In the genomic region with DNA sequence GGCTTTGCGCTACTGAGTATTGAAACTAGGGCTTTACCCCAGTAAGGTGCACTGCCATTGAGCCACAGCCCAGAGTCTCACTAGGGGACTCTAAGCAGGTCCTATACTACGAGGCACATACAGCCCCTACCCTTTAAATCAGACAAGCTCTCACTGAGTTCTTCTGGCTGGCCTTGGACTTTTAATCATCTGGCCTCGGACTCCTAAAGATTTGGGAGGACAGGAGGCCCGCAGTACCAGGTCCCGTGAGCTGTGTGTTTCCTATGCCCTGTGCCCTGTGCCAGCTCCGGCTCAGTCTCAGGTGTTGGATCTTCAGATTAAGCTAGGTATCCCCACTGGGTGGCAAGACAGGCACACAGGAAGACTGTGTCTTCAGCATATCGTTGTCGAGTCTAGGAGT, we compare ENCODE assay signal across 25 mouse cellular contexts. TPM values are rescaled to one million over a fixed set of nuclear protein-coding genes. Genes with fewer than 3 reads are reported as not detected.
DNase-seq lines count a peak whose midpoint lies in the region; ATAC-seq and TF ChIP-seq lines count a peak whose summit lies in the region.
"Had no signal": no experiment of that assay in that cellular context is flagged by ENCODE, and none has a peak within 500 bp of the region (broad histone marks: within the 10 kb centered on the region; RNA-seq: fewer than 3 reads in every experiment).

No protein-coding gene starts in this region.

- peaks cover 54% of the 10 kb centered on the region for H3K36me3 ChIP-seq in liver, embryonic 13.5 days
- no peaks in the 10 kb centered on the region for H3K36me3 ChIP-seq in liver, embryonic 11.5 days (ENCODE audit: control insufficient read depth, insufficient read depth, low read length)
- peaks cover 85% of the 10 kb centered on the region for H3K36me3 ChIP-seq in E14TG2a.4 (ENCODE audit: insufficient read depth, low read length)
- H3K36me3 ChIP-seq in liver, embryonic 16.5 days (ENCODE audit: control insufficient read depth, insufficient read depth) = peaks cover 9% of the 10 kb centered on the region
- H3K36me3 ChIP-seq in hindbrain, postnatal 0 days (ENCODE audit: insufficient read depth, low read length) = peaks cover 43% of the 10 kb centered on the region

- peaks cover 94% of the 10 kb centered on the region for H3K4me1 ChIP-seq in liver, embryonic 13.5 days (replicated peaks)
- H3K4me1 ChIP-seq in liver, embryonic 11.5 days (replicated peaks; ENCODE audit: control insufficient read depth, insufficient read depth, low read length) = peaks cover 64% of the 10 kb centered on the region
- H3K4me1 ChIP-seq in E14TG2a.4 (replicated peaks; ENCODE audit: low read depth, low read length) = peaks cover 53% of the 10 kb centered on the region
- H3K4me1 ChIP-seq in liver, embryonic 16.5 days (ENCODE audit: control insufficient read depth, low read depth, low read length) = peaks cover 80% of the 10 kb centered on the region
- peaks cover 7% of the 10 kb centered on the region; the same call in 1 of the 2 replicates for H3K4me1 ChIP-seq in hindbrain, postnatal 0 days (ENCODE audit: insufficient read depth, low read length)

- TF ChIP-seq CTCF in E14TG2a.4 (conservative IDR thresholded peaks at IDR 0.05; ENCODE audit: low read length) = no peak
- no peak for TF ChIP-seq CTCF in hindbrain, postnatal 0 days (IDR thresholded peaks at IDR 0.05; ENCODE audit: low read depth)

- H3K4me2 ChIP-seq in liver, embryonic 13.5 days = peak overlapping the region; percentile 86; the same call in 1 of the 2 replicates
- no peak overlapping the region for H3K4me2 ChIP-seq in liver, embryonic 11.5 days
- no peak overlapping the region; the same call in 1 of the 2 replicates for H3K4me2 ChIP-seq in liver, embryonic 16.5 days (ENCODE audit: low read depth, low read length)
- H3K4me2 ChIP-seq in hindbrain, postnatal 0 days (ENCODE audit: low read depth, low read length) = no peak overlapping the region
- H3K4me2 ChIP-seq: embryonic facial prominence, embryonic 15.5 days; forebrain, embryonic 12.5 days; heart, embryonic 11.5 days; heart, embryonic 15.5 days; hindbrain, embryonic 14.5 days had no signal

- H3K27me3 ChIP-seq in liver, embryonic 13.5 days = no peaks in the 10 kb centered on the region
- no peaks in the 10 kb centered on the region for H3K27me3 ChIP-seq in liver, embryonic 11.5 days (replicated peaks; ENCODE audit: control insufficient read depth, insufficient read depth, low read length)
- H3K27me3 ChIP-seq in E14TG2a.4 (ENCODE audit: insufficient read depth, low read length) = no peaks in the 10 kb centered on the region
- no peaks in the 10 kb centered on the region for H3K27me3 ChIP-seq in liver, embryonic 16.5 days (ENCODE audit: control insufficient read depth, insufficient read depth, low read depth, low read length)
- no peaks in the 10 kb centered on the region for H3K27me3 ChIP-seq in hindbrain, postnatal 0 days (ENCODE audit: insufficient read depth, low read length)
- H3K27me3 ChIP-seq: embryonic facial prominence, embryonic 15.5 days; forebrain, embryonic 12.5 days; heart, embryonic 15.5 days; Patski had no signal

- H3K9me3 ChIP-seq in liver, embryonic 13.5 days (replicated peaks) = no peaks in the 10 kb centered on the region
- no peaks in the 10 kb centered on the region for H3K9me3 ChIP-seq in liver, embryonic 11.5 days (ENCODE audit: control insufficient read depth, low read length)
- no peaks in the 10 kb centered on the region for H3K9me3 ChIP-seq in E14TG2a.4 (ENCODE audit: low read length)
- no peaks in the 10 kb centered on the region for H3K9me3 ChIP-seq in liver, embryonic 16.5 days (replicated peaks; ENCODE audit: control insufficient read depth, low read length)
- no peaks in the 10 kb centered on the region for H3K9me3 ChIP-seq in hindbrain, postnatal 0 days (ENCODE audit: low read length)
- H3K9me3 ChIP-seq: embryonic facial prominence, embryonic 15.5 days; forebrain, embryonic 12.5 days; heart, embryonic 15.5 days had no signal

- WGBS in liver, embryonic 13.5 days (ENCODE audit: insufficient replicate concordance) = 86% methylated on average over 8 of the region's 8 CpGs
- 85% methylated on average over 8 of the region's 8 CpGs for WGBS in liver, embryonic 11.5 days
- 80% methylated on average over 8 of the region's 8 CpGs for WGBS in liver, embryonic 16.5 days (ENCODE audit: insufficient replicate concordance)
- 94% methylated on average over 8 of the region's 8 CpGs for WGBS in hindbrain, postnatal 0 days

- peak; percentile 50 for DNase-seq in adrenal gland, adult 2 months
- no peak for DNase-seq in adrenal gland, adult 8-10 months
- DNase-seq in liver, embryonic 13.5 days = no peak
- DNase-seq in liver, embryonic 11.5 days (ENCODE audit: low spot score) = no peak
- no peak for DNase-seq in hindbrain, postnatal 0 days (ENCODE audit: low spot score)
- DNase-seq: adrenal gland, postnatal 14 days; cerebellum, adult 11 months; cerebellum, adult 8-10 months; cerebellum, postnatal 14 days; embryo, embryonic 11 days; forebrain, postnatal 0 days; gastrocnemius, postnatal 14 days; heart, adult 2 months; heart, postnatal 14 days had no signal

- no peak for ATAC-seq in liver, embryonic 13.5 days (ENCODE audit: low read depth)
- ATAC-seq in liver, embryonic 11.5 days (replicated peaks; ENCODE audit: low FRiP score) = no peak
- no peak for ATAC-seq in liver, embryonic 16.5 days (ENCODE audit: low read depth)
- ATAC-seq in hindbrain, postnatal 0 days = no peak
- ATAC-seq: activated CD4-positive, CD25-positive, alpha-beta regulatory T cell, adult 4 months; forebrain, postnatal 0 days; Patski had no signal

- H3K9ac ChIP-seq in liver, embryonic 13.5 days = peak overlapping the region; percentile 10
- H3K9ac ChIP-seq in liver, embryonic 11.5 days (ENCODE audit: low read depth, low read length) = no peak overlapping the region
- no peak overlapping the region for H3K9ac ChIP-seq in liver, embryonic 16.5 days (ENCODE audit: low read depth, low read length)
- H3K9ac ChIP-seq in hindbrain, postnatal 0 days (replicated peaks; ENCODE audit: low read length) = no peak overlapping the region
- H3K9ac ChIP-seq: embryonic facial prominence, embryonic 15.5 days; forebrain, embryonic 12.5 days; forebrain, postnatal 0 days; heart, embryonic 15.5 days; hindbrain, embryonic 14.5 days had no signal

- H3K27ac ChIP-seq in liver, embryonic 13.5 days = peak overlapping the region; percentile 96
- H3K27ac ChIP-seq in liver, embryonic 11.5 days (ENCODE audit: low read depth, low read length) = no peak overlapping the region
- H3K27ac ChIP-seq in liver, embryonic 16.5 days (ENCODE audit: low read length) = peak overlapping the region; percentile 56
- no peak overlapping the region for H3K27ac ChIP-seq in hindbrain, postnatal 0 days
- H3K27ac ChIP-seq: embryonic facial prominence, embryonic 15.5 days; forebrain, embryonic 12.5 days; heart, adult 2 months; heart, embryonic 15.5 days; hindbrain, embryonic 14.5 days had no signal

- H3K4me3 ChIP-seq in liver, embryonic 13.5 days (replicated peaks) = no peak overlapping the region
- H3K4me3 ChIP-seq in liver, embryonic 11.5 days (ENCODE audit: low read depth, low read length) = no peak overlapping the region
- H3K4me3 ChIP-seq in E14TG2a.4 (replicated peaks; ENCODE audit: low read length) = 0 out of 2 replicates have a peak overlapping the region, but pooled peaks have one; percentile 3
- no peak overlapping the region for H3K4me3 ChIP-seq in liver, embryonic 16.5 days (ENCODE audit: low read depth, low read length)
- H3K4me3 ChIP-seq in hindbrain, postnatal 0 days (ENCODE audit: low read length) = no peak overlapping the region
- H3K4me3 ChIP-seq: embryonic facial prominence, embryonic 15.5 days; forebrain, embryonic 12.5 days; heart, adult 2 months; heart, embryonic 15.5 days had no signal

RNA-seq across cellular contexts. Expression of a gene that starts 14.9 kb away (rescaled TPM):
- under 1 TPM; 0.21 to 0.29 TPM for total RNA-seq in adrenal gland, adult 2 months (2021)
- polyA plus RNA-seq in adrenal gland, adult 2 months (2012; rRNA removed) = 0.82 and 1.1 TPM in 2 replicates
- 1 to 10 TPM in 1 of 4 experiments, under 1 TPM in 3; 0.23 to 1.1 (median 0.61) TPM for total RNA-seq in adrenal gland, adult 8-10 months (2022)
- polyA plus RNA-seq in liver, embryonic 13.5 days (2015; fragmentation: Nextera tagmentation; extraction: Ambion mirVana) = 0.08 and 0.12 TPM in 2 replicates
- polyA plus RNA-seq in liver, embryonic 11.5 days (2014; fragmentation: Nextera tagmentation; extraction: Ambion mirVana) = 0.33 and 0.40 TPM in 2 replicates
- polyA plus RNA-seq in liver, embryonic 16.5 days (2015; fragmentation: Nextera tagmentation; extraction: Ambion mirVana) = 0.09 TPM in 1 of 2 replicates, not detected in the other
- total RNA-seq in hindbrain, postnatal 0 days (2014; rRNA removed) = 0.73 and 1.8 TPM in 2 replicates
- 1.6 and 1.9 TPM in 2 replicates for polyA plus RNA-seq in hindbrain, postnatal 0 days (2015; fragmentation: Nextera tagmentation; extraction: Ambion mirVana)
- total RNA-seq: gastrocnemius, adult 18-20 months; hematopoietic stem cell, adult 5-6 weeks had no signal
- polyA plus RNA-seq: activated CD4-positive, CD25-positive, alpha-beta regulatory T cell, adult 4 months had no signal

RNA-seq across cellular contexts. Expression of a gene that starts 15.0 kb away (rescaled TPM):
- 100 to 1,000 TPM; 111 to 179 TPM for total RNA-seq in adrenal gland, adult 2 months (2021)
- polyA plus RNA-seq in adrenal gland, adult 2 months (2012; rRNA removed) = 202 and 253 TPM in 2 replicates
- total RNA-seq in adrenal gland, adult 8-10 months (2022) = 100 to 1,000 TPM; 135 to 205 (median 166) TPM
- 53.8 and 58.5 TPM in 2 replicates for polyA plus RNA-seq in liver, embryonic 13.5 days (2015; fragmentation: Nextera tagmentation; extraction: Ambion mirVana)
- 39.3 and 44.4 TPM in 2 replicates for polyA plus RNA-seq in liver, embryonic 11.5 days (2014; fragmentation: Nextera tagmentation; extraction: Ambion mirVana)
- polyA plus RNA-seq in liver, embryonic 16.5 days (2015; fragmentation: Nextera tagmentation; extraction: Ambion mirVana) = 85.0 and 101 TPM in 2 replicates
- 307 and 308 TPM in 2 replicates for total RNA-seq in hindbrain, postnatal 0 days (2014; rRNA removed)
- 268 and 287 TPM in 2 replicates for polyA plus RNA-seq in hindbrain, postnatal 0 days (2015; fragmentation: Nextera tagmentation; extraction: Ambion mirVana)

RNA-seq across cellular contexts. Expression of a gene that starts 15.0 kb away (rescaled TPM):
- total RNA-seq in adrenal gland, adult 2 months (2021) = 10 to 100 TPM; 12.8 to 15.9 TPM
- polyA plus RNA-seq in adrenal gland, adult 2 months (2012; rRNA removed) = 22.5 and 27.7 TPM in 2 replicates
- total RNA-seq in adrenal gland, adult 8-10 months (2022) = 10 to 100 TPM; 21.6 to 23.8 (median 22.0) TPM
- 19.7 and 22.8 TPM in 2 replicates for polyA plus RNA-seq in liver, embryonic 13.5 days (2015; fragmentation: Nextera tagmentation; extraction: Ambion mirVana)
- polyA plus RNA-seq in liver, embryonic 11.5 days (2014; fragmentation: Nextera tagmentation; extraction: Ambion mirVana) = 33.9 and 35.1 TPM in 2 replicates
- polyA plus RNA-seq in liver, embryonic 16.5 days (2015; fragmentation: Nextera tagmentation; extraction: Ambion mirVana) = 15.6 and 16.1 TPM in 2 replicates
- 8.1 and 8.2 TPM in 2 replicates for total RNA-seq in hindbrain, postnatal 0 days (2014; rRNA removed)
- polyA plus RNA-seq in hindbrain, postnatal 0 days (2015; fragmentation: Nextera tagmentation; extraction: Ambion mirVana) = 25.7 and 26.1 TPM in 2 replicates

RNA-seq across cellular contexts. Expression of a gene that starts 38.9 kb away (rescaled TPM):
- total RNA-seq in adrenal gland, adult 2 months (2021) = 1 to 10 TPM; 1.4 to 4.0 TPM
- 2.0 and 2.2 TPM in 2 replicates for polyA plus RNA-seq in adrenal gland, adult 2 months (2012; rRNA removed)
- total RNA-seq in adrenal gland, adult 8-10 months (2022) = 1 to 10 TPM; 2.6 to 4.7 (median 3.3) TPM
- 0.78 and 0.88 TPM in 2 replicates for polyA plus RNA-seq in liver, embryonic 13.5 days (2015; fragmentation: Nextera tagmentation; extraction: Ambion mirVana)
- polyA plus RNA-seq in liver, embryonic 11.5 days (2014; fragmentation: Nextera tagmentation; extraction: Ambion mirVana) = 0.80 and 0.84 TPM in 2 replicates
- polyA plus RNA-seq in liver, embryonic 16.5 days (2015; fragmentation: Nextera tagmentation; extraction: Ambion mirVana) = 0.74 and 0.81 TPM in 2 replicates
- total RNA-seq in hindbrain, postnatal 0 days (2014; rRNA removed) = 1.8 and 2.1 TPM in 2 replicates
- 2.1 and 2.5 TPM in 2 replicates for polyA plus RNA-seq in hindbrain, postnatal 0 days (2015; fragmentation: Nextera tagmentation; extraction: Ambion mirVana)

RNA-seq across cellular contexts. Expression of a gene that starts 51.3 kb away (rescaled TPM):
- total RNA-seq in adrenal gland, adult 2 months (2021) = 10 to 100 TPM; 17.9 to 25.6 TPM
- 57.7 and 60.5 TPM in 2 replicates for polyA plus RNA-seq in adrenal gland, adult 2 months (2012; rRNA removed)
- total RNA-seq in adrenal gland, adult 8-10 months (2022) = 10 to 100 TPM; 20.2 to 37.1 (median 23.9) TPM
- 20.7 and 21.7 TPM in 2 replicates for polyA plus RNA-seq in liver, embryonic 13.5 days (2015; fragmentation: Nextera tagmentation; extraction: Ambion mirVana)
- polyA plus RNA-seq in liver, embryonic 11.5 days (2014; fragmentation: Nextera tagmentation; extraction: Ambion mirVana) = 23.0 and 24.3 TPM in 2 replicates
- 29.2 and 31.6 TPM in 2 replicates for polyA plus RNA-seq in liver, embryonic 16.5 days (2015; fragmentation: Nextera tagmentation; extraction: Ambion mirVana)
- total RNA-seq in hindbrain, postnatal 0 days (2014; rRNA removed) = 7.2 and 9.4 TPM in 2 replicates
- polyA plus RNA-seq in hindbrain, postnatal 0 days (2015; fragmentation: Nextera tagmentation; extraction: Ambion mirVana) = 7.7 and 8.8 TPM in 2 replicates

Comparison
In these comparisons a context has a peak if more than half of its experiments do, and no peak if none do; other contexts are left out.
1. H3K27ac ChIP-seq: peak in liver, embryonic 13.5 days (single experiment) and liver, embryonic 16.5 days (single experiment); none in liver, embryonic 11.5 days (single experiment) and hindbrain, postnatal 0 days (single experiment).